Mouse (Mus musculus): ENCODE measurements around the gene Higd1b.

Gene Higd1b

DNA sequence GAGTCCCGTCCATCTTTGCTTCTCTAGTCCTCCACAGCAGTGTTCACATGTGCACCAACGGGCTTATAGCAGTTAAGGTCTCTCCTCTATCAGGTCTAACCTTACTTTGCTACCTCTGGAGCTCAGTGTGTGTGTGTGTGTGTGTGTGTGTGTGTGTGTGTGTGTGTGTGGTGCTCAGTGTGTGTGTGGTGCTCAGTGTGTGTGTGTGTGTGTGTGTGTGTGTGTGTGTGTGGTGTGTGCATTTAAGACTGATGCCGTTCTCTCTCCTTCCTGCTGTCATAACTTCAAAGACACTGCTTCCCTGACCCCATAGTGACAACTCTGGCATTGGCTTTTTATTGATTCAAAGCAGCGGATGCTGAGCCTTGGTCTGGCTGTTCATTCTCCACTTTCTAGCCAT is at the start of gene Higd1b:
Gene Higd1b (plus strand): TSS at position 301 of the 400 bp plus-strand sequence.
- no peak for DNase-seq

- DNase-seq: no peak
These were observed 47.9 kb upstream of the Higd1b start for GRCm38 (mm10) chr11:102787688-102788177.

GRCm38 (mm10) chr11:102791682-102792445 is 43.8 kb upstream of the Higd1b start:
- no peak for DNase-seq

DNA sequence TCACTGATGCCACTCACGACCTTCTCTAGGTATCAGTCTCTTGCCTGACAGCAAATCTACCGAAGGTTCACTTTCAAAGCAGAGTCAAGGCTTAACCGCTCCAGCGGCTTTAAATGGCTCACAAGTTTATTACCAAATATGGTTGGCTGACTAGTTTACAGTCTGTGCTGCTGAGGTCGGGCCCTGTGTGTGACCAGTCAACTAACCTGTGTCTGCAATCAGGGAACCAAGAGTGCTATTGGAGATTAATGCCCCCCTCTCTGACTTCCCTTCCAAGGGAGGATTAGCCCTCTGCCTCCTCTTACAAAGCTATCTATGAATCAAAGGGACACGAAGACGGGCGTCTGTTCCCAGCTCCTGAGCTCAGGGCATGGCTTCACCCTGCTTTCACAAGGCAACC is 41.5 kb upstream of the Higd1b start:
- DNase-seq: no peak

DNA sequence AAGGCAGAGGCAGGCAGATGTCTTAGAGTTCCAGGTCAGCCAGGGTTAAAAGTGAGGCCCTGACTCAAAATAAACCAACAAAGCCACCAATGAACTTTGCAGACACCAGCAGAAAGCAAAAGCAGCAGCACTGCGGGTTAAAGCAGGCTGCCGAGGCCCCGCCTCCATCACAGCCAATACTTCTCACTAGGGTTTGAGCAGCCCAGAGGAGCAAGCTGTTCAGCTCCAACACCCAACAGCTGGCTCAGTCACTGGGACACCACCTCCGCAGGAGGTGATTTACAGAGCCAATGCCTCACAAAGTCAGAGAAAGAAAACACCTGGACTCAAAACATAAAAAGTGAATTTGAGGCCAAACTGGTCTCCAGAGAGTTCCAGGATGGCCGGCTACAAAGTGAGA is 32.2 kb upstream of the Higd1b start:
- DNase-seq: no peak

- no peak for DNase-seq
These were observed 27.4 kb upstream of the Higd1b start for GRCm38 (mm10) chr11:102808246-102808645.

DNA sequence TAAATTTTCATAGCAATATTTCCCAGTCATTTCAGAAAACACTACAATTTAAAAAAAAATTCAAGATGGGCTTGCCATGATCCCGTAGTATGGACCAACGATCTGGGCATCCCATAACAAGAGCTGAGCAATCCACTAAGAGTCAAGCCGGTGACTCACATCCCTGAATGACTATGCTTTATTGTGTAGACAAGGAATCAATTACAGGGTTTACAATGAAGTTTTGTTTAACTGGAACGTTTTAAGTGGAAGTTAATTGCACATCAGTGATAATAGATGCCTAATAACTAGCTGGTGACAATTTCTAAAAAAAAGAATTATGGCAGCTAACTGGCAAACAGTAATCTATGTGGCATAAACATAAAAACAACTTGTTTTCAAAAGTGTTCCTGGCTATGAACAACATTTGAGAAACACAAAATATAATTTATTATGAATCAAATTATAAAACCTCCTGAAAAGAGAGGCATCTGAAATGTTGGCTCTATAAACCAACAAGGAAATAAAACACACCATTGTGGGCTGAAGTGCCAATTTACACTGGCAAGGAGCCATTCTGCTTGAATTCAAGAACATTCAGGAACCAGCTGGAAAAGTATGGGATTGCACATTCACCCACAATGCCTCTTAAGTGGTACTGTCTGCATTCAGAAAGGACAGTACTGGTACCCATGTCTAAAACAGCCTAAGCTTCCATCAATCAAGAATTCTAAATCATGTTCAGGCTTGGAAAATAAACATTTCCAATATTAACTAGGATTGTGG is 24.7 kb upstream of the Higd1b start:
- DNase-seq: no peak

DNA sequence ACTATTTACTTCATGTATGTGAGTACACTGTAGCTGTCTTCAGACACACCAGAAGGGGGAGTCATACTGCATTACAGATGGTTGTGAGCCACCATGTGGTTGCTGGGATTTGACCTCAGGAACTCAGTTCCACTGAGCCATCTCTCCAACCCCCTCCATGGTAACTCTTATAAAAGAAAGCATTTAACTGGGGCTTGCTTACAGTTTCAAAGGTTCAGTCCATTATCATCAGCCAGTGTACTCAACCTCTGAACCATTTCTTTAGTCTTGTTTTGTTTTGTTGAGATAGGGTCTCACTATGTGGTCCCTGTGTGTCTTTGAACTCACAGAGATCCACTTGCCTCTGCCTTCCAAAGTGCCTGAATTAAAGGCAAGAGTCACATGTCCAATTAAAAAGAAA is 20.8 kb upstream of the Higd1b start:
- no peak for DNase-seq

DNA sequence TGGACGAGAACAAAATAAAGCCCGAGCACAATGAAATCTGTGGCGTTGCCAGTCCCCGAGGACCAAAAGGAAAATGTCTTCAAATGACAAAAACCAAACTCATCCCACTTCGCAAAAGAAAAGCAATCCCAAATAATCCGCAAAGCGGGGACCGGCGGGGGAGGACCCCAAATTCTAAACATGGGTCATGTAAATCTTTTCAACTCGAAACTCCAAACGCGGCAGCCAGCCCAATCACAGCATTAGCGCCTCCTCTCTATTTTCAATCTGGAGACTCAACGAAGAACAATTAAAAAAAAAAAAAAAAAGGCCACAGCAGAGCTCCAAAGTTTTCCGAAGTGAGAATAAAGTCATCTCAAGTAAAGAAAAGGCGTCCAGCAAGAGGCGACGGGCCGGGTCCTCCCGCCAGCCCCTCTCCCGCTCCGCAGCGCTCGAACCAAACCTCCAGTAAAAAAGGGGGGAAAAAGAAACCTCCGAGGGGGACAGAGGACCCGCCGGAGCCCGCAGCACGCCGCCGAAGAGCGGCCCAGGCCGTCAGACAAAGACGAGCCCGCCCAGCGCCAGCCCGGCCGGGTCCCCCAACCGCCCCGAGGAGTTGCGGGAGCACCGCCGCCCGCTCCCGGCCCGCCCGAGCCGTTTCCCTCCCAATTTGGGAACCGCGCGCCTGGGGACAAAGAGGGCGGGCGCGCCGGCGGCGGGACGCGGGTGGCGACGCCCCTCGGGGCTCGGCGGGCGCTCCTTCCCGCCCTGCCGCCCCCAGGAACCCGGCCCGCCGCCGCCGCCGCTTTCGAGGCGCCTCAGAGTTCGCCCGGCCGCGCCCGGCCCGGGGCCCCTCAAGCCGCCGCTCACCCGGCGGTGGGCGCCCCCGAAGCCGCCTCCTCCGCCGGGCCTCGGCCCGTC is 17.3 kb upstream of the Higd1b start:
- peak; percentile 34 to 50 for DNase-seq

- DNase-seq: peak; percentile 32 to 43
These were observed 16.4 kb upstream of the Higd1b start, which contains the start of gene Gjc1 for GRCm38 (mm10) chr11:102819021-102819782. Gene Gjc1 (minus strand): TSS chr11:102819700.

GRCm38 (mm10) chr11:102819783-102820385 is 15.8 kb upstream of the Higd1b start:
- no peak for DNase-seq

GRCm38 (mm10) chr11:102820432-102820831 is 15.2 kb upstream of the Higd1b start:
- DNase-seq: no peak

DNA sequence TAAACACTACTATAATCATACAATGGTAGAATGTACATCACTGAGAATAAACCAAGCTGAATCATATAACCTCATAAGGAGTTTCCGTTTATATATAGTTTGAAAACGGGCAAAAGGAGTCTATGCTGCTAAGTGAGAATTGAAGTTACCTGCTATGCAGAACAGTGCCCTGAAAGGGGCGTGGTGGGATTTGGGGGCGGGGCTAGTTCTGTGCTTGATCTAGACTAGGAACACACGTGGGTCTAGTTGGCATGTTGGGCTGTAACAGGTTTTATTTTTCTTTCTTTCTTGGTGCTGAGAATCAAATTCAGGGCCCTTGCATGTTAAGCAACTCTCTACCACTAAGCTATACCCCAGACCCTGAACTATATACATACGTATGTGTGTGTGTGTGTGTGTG is 14.4 kb upstream of the Higd1b start:
- DNase-seq: peak; percentile 55 to 64

- no peak for DNase-seq
These were observed 9.2 kb upstream of the Higd1b start for GRCm38 (mm10) chr11:102826476-102826875.

- DNase-seq: no peak
These were observed 8.6 kb upstream of the Higd1b start for GRCm38 (mm10) chr11:102827097-102827496.

DNA sequence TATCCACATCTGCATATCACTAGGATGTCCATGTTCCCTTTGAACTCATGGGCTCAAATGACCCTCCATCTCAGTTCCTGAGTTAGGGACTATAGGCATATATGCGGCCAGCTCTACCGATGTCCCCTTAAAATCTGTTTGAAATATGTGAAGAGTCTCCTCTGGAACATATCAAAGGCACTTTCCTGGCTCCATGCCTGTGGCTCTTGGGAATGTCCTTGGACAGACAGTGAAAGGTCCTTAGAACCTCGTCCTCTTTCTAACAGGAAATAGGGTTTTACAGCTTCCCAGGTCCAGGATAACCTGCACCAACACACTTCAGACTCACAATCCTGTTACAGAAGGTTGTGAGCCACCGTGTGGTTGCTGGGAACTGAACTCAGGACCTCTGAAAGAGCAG is 5.4 kb upstream of the Higd1b start:
- DNase-seq: no peak

DNA sequence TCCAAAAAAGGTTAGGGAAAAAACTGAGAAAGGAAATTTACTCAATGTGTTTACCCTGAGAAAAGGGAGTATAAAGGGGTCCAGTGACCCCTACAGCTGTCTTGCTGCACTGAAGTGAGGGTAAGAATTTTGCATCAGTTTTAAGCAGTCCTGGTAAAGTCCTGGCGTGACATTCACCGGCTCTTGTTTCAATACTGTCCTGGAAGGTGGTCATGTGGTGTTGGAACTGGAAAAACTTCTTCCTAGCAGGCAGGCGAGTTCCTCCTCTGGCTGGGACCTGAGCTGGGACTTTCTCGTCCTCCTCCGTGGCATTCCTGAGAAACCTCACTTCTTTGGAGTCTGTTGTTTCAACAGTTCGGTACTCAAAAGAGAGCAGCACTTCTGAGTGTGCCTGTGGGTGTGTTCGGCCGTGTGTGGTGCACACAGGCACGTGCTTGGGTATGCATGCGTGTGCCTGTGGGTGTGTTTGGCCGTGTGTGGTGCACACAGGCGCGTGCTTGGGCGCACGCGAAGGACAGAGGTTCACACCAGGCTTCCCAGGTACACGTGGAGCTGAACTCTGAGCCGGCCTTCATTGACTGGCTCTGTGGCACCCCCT is 2.9 kb upstream of the Higd1b start:
- DNase-seq: no peak

DNA sequence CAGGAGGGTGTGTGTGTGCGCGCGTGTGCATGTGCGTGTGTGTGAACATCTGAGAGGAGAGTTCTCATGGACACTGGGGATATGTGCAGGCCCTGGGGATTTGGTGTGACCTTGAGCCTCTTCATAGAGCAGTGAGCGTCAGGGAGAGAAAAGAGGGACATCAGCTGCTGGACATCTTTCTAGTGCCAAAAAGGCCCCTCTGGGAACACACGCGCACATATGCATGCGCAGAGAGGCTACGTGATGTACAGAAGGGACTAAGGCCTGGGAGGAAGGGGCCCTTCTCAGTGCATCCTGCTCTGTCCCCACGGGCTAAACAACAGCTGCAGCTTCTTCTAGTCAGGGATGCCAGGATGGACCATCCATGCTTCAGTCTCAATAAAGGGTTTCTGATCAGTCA is 1.4 kb upstream of the Higd1b start:
- no peak for DNase-seq

DNA sequence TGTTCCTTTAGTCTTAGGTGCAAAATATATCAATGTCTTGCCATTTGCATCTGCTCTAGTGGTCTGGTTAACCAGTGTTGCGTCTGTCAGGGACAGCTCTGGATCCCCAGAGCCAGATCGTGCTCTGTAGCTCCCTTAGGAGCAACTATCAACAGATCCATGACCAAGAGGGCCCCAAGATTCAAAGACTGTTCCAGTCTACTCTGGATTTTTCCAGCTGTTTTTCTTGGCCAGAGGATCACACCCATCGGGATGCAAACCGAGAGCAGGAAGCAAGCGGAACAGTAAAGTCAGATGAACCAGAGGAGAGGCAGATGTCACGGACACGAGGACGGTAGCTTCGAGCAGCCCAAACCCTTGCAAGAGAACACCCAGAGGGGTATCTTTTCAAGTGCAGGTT is 497 bp downstream of the Higd1b start:
- DNase-seq: no peak

GRCm38 (mm10) chr11:102837385-102837784 is 1.7 kb downstream of the Higd1b start:
- DNase-seq: no peak

DNA sequence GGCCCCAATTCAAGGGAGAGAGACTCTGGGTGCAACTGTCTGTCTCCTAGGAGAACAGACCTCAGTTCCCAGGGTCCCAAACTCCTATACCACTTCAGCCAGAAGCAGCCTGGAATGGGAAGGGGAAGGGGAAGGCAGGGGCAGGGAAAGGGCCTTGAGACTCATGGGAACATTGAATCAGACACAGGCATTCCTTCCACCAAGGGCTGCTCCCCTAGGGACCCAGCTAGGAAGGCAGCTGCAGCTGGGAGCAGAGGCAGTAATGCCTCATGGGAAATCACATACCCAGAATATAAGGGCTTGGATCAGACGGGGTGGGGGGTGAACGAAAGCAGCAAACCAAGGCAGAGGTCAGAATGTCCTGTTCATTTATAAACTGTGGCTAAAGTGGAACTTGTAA is 2.5 kb downstream of the Higd1b start:
- DNase-seq: no peak

All from B cell, adult 2 months (primary cell).